Comparison of ENCODE assay signal across 11 mouse cellular contexts in the genomic region with DNA sequence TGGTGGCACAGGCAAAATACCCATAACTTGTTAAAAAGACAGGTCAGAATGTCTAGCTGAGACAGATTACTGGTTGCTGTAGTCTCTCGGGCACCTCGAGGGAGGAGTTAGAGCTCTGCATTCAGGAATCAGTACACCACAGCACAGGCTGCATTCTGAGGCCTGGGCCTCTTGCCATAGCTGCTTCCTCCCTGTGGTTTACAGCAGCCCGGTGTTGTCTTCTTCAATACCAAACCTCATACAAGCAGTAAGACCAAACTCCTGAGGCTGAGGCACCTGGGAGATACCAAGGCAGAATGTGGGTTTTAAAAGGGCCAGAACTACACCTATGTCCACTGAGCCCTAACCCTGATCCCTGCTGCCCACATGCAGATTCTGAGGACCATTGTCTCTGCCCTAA. TPM values are rescaled to one million over a fixed set of nuclear protein-coding genes. Genes with fewer than 3 reads are reported as not detected.
DNase-seq lines count a peak whose midpoint lies in the region; ATAC-seq and TF ChIP-seq lines count a peak whose summit lies in the region.
"Had no signal": no experiment of that assay in that cellular context is flagged by ENCODE, and none has a peak within 500 bp of the region (broad histone marks: within the 10 kb centered on the region; RNA-seq: fewer than 3 reads in every experiment).

No protein-coding gene starts in this region.

- ATAC-seq in cerebellum, adult (ENCODE audit: insufficient number of reproducible peaks, low FRiP score, low TSS enrichment), result no peak
- ATAC-seq in lung, postnatal 0 days, result no peak
- ATAC-seq in hindbrain, embryonic 11.5 days (ENCODE audit: low FRiP score), result no peak

- no peaks in the 10 kb centered on the region for H3K4me1 ChIP-seq in lung, postnatal 0 days (ENCODE audit: insufficient read depth, low read depth, low read length)
- H3K4me1 ChIP-seq in hindbrain, embryonic 11.5 days (replicated peaks; ENCODE audit: control insufficient read depth, insufficient read depth, low read length), result peaks cover 16% of the 10 kb centered on the region
- peaks cover 37% of the 10 kb centered on the region for H3K4me1 ChIP-seq in olfactory bulb, adult 2 months (ENCODE audit: control insufficient read depth, insufficient read depth, low read length)

- peaks cover 9% of the 10 kb centered on the region for H3K36me3 ChIP-seq in lung, postnatal 0 days (ENCODE audit: insufficient read depth, low read length)
- H3K36me3 ChIP-seq in hindbrain, embryonic 11.5 days (ENCODE audit: control insufficient read depth, insufficient read depth, low read length), result peaks cover 2% of the 10 kb centered on the region; the same call in 1 of the 2 replicates

- H3K9me3 ChIP-seq in lung, postnatal 0 days (ENCODE audit: low read length), result no peaks in the 10 kb centered on the region
- no peaks in the 10 kb centered on the region for H3K9me3 ChIP-seq in hindbrain, embryonic 11.5 days (ENCODE audit: control insufficient read depth, low read length)
- H3K9me3 ChIP-seq: midbrain, embryonic 12.5 days had no signal

- no peak overlapping the region for H3K4me2 ChIP-seq in lung, postnatal 0 days (replicated peaks; ENCODE audit: low read depth, low read length)
- H3K4me2 ChIP-seq in hindbrain, embryonic 11.5 days (replicated peaks; ENCODE audit: low read depth, low read length), result no peak overlapping the region

- WGBS in lung, postnatal 0 days, result 44% methylated on average over 3 of the region's 3 CpGs
- WGBS in hindbrain, embryonic 11.5 days, result 68% methylated on average over 3 of the region's 3 CpGs
- WGBS in olfactory bulb, adult 2 months, result 13% methylated on average over 3 of the region's 3 CpGs

- H3K4me3 ChIP-seq in lung, postnatal 0 days (ENCODE audit: low read depth, low read length), result no peak overlapping the region
- no peak overlapping the region for H3K4me3 ChIP-seq in hindbrain, embryonic 11.5 days (ENCODE audit: low read depth, low read length)
- H3K4me3 ChIP-seq in olfactory bulb, adult 2 months (ENCODE audit: insufficient read depth, low read depth, low read length), result no peak overlapping the region
- H3K4me3 ChIP-seq: midbrain, embryonic 12.5 days had no signal

- H3K27me3 ChIP-seq in lung, postnatal 0 days (replicated peaks; ENCODE audit: insufficient read depth, low read length), result no peaks in the 10 kb centered on the region
- no peaks in the 10 kb centered on the region for H3K27me3 ChIP-seq in hindbrain, embryonic 11.5 days (ENCODE audit: control insufficient read depth, insufficient read depth, low read length)
- H3K27me3 ChIP-seq: CH12.LX; midbrain, embryonic 12.5 days had no signal

- peak; percentile 37 to 55 for DNase-seq in cerebellum, postnatal 14 days
- DNase-seq in lung, postnatal 0 days (ENCODE audit: low spot score), result peak; percentile 22
- no peak for DNase-seq in lung, postnatal 14 days
- peak; percentile 22 for DNase-seq in hindbrain, embryonic 11.5 days (ENCODE audit: low spot score)
- DNase-seq in frontal cortex, postnatal 36 days (ENCODE audit: low spot score in 2 of 2), result no peak
- no peak for DNase-seq in liver

- no peak overlapping the region for H3K27ac ChIP-seq in lung, postnatal 0 days (ENCODE audit: low read length)
- 0 out of 2 replicates have a peak overlapping the region, but pooled peaks have one; percentile 24 for H3K27ac ChIP-seq in hindbrain, embryonic 11.5 days (ENCODE audit: low read depth, low read length)
- H3K27ac ChIP-seq in olfactory bulb, adult 2 months (ENCODE audit: insufficient read depth, low read depth, low read length), result peak overlapping the region; percentile 24; the same call in 1 of the 2 replicates
- H3K27ac ChIP-seq: kidney, postnatal 0 days; midbrain, embryonic 12.5 days had no signal

- no peak for TF ChIP-seq CTCF in lung, postnatal 0 days (IDR thresholded peaks at IDR 0.05)
- TF ChIP-seq CTCF in olfactory bulb, adult 2 months (IDR thresholded peaks at IDR 0.05; ENCODE audit: insufficient read depth, low read depth, low read length), result no peak

- TF ChIP-seq EP300 in lung, postnatal 0 days (IDR thresholded peaks at IDR 0.05), result no peak

- no peak for TF ChIP-seq POLR2A in olfactory bulb, adult 2 months (IDR thresholded peaks at IDR 0.05; ENCODE audit: insufficient read depth, low read depth, low read length)

- no peak overlapping the region for H3K9ac ChIP-seq in lung, postnatal 0 days (replicated peaks; ENCODE audit: low read depth)
- no peak overlapping the region for H3K9ac ChIP-seq in hindbrain, embryonic 11.5 days (ENCODE audit: low read depth, low read length)
- H3K9ac ChIP-seq: midbrain, embryonic 12.5 days had no signal

RNA-seq across cellular contexts. Expression of a gene that starts 1.7 kb away (rescaled TPM):
- 10.7 and 11.2 TPM in 2 replicates for polyA plus RNA-seq in lung, postnatal 0 days (2015; fragmentation: Nextera tagmentation; extraction: Ambion mirVana)
- 6.0 and 7.2 TPM in 2 replicates for polyA plus RNA-seq in hindbrain, embryonic 11.5 days (2014; fragmentation: Nextera tagmentation; extraction: Ambion mirVana)
- polyA plus RNA-seq in olfactory bulb, adult 2 months (2012; ENCODE audit: insufficient read depth, insufficient read length, low replicate concordance, missing spikeins), result not detected in 2 replicates

RNA-seq across cellular contexts. Expression of a gene that starts 20.0 kb away (rescaled TPM):
- 0.05 TPM in 1 of 2 replicates, not detected in the other for polyA plus RNA-seq in lung, postnatal 0 days (2015; fragmentation: Nextera tagmentation; extraction: Ambion mirVana)
- polyA plus RNA-seq in hindbrain, embryonic 11.5 days (2014; fragmentation: Nextera tagmentation; extraction: Ambion mirVana), result 0.57 and 0.78 TPM in 2 replicates
- not detected in 2 replicates for polyA plus RNA-seq in olfactory bulb, adult 2 months (2012; ENCODE audit: insufficient read depth, insufficient read length, low replicate concordance, missing spikeins)
- polyA plus RNA-seq: kidney, postnatal 0 days had no signal

RNA-seq across cellular contexts. Expression of a gene that starts 34.9 kb away (rescaled TPM):
- polyA plus RNA-seq in lung, postnatal 0 days (2015; fragmentation: Nextera tagmentation; extraction: Ambion mirVana), result 0.73 and 1.0 TPM in 2 replicates
- not detected in 2 replicates for polyA plus RNA-seq in hindbrain, embryonic 11.5 days (2014; fragmentation: Nextera tagmentation; extraction: Ambion mirVana)
- polyA plus RNA-seq in olfactory bulb, adult 2 months (2012; ENCODE audit: insufficient read depth, insufficient read length, low replicate concordance, missing spikeins), result not detected in 2 replicates
- polyA plus RNA-seq: midbrain, embryonic 12.5 days had no signal

RNA-seq across cellular contexts. Expression of a gene that starts 38.5 kb away (rescaled TPM):
- polyA plus RNA-seq in lung, postnatal 0 days (2015; fragmentation: Nextera tagmentation; extraction: Ambion mirVana), result 43.6 and 51.3 TPM in 2 replicates
- polyA plus RNA-seq in hindbrain, embryonic 11.5 days (2014; fragmentation: Nextera tagmentation; extraction: Ambion mirVana), result 61.8 and 105 TPM in 2 replicates
- polyA plus RNA-seq in olfactory bulb, adult 2 months (2012; ENCODE audit: insufficient read depth, insufficient read length, low replicate concordance, missing spikeins), result 164 and 673 TPM in 2 replicates

RNA-seq across cellular contexts. Expression of a gene that starts 47.3 kb away (rescaled TPM):
- 79.7 and 104 TPM in 2 replicates for polyA plus RNA-seq in lung, postnatal 0 days (2015; fragmentation: Nextera tagmentation; extraction: Ambion mirVana)
- 122 and 131 TPM in 2 replicates for polyA plus RNA-seq in hindbrain, embryonic 11.5 days (2014; fragmentation: Nextera tagmentation; extraction: Ambion mirVana)
- polyA plus RNA-seq in olfactory bulb, adult 2 months (2012; ENCODE audit: insufficient read depth, insufficient read length, low replicate concordance, missing spikeins), result not detected in 2 replicates

Comparison
In these comparisons a context has a peak if more than half of its experiments do, and no peak if none do; other contexts are left out.
1. DNase-seq: peak in cerebellum, postnatal 14 days (2 of 2), lung, postnatal 0 days (single experiment) and hindbrain, embryonic 11.5 days (single experiment); none in lung, postnatal 14 days (single experiment), frontal cortex, postnatal 36 days (0 of 2) and liver (single experiment).